Mouse (Mus musculus) inflammation-experienced regulatory T-cells, adult 6 months (primary cell): ENCODE results near the gene Foxj1. TPM values are rescaled to one million over a fixed set of nuclear protein-coding genes. Genes with fewer than 3 reads are reported as not detected.

Source experiments
- ATAC-seq: one replicate; pipeline ENCODE4 v1.8.0; 2017
- polyA plus RNA-seq, 3 experiments: library from polyadenylated mRNA; unstranded; fragments of 100-300 nt; shearing (Covaris generic); gene quantifications; one replicate each; pipeline ENCODE4 v1.2.1; 2017

Foxj1 gene
- polyA plus RNA-seq, 3 experiments from 2014 or later: not detected

DNA sequence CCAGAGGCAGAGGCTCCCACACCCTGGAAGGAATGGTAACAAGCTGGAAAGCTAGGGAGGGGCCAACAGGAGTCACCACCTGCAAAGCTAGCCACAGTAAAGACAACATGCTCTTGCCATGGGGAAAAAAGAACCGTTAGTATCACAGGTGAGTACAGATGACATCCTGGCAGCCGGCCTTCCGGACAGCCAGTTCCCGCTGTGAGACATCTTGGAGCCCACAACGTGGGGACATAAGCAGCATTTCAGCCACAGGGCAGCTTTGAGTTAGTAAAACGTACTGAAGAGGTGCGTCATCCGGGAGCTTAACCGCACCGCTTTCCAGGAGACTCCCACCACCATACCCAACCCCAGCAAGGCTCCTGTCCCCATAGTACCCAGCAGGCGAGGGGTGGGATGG is 37.0 kb downstream of the Foxj1 start:
- no peak for ATAC-seq

DNA sequence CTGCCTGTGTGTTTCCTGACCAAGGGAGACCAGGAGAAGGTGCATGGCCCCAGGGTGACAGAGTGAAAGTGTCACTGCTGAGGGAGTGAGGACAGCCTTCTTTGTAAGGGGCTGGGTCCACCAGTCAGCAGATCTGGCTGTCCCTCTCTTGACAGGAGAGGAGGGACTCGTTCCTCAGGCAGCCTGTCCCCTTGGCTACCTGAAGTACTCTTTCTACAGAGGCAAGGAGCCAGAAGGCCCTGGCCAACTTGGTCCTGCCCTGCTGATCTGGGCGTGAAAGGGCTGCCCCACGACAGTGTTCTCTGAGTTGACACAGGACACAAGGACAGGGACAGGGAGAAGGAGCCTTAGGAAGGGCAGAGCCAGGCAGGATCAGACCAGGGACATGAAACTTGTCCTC is 38.2 kb downstream of the Foxj1 start:
- no peak for ATAC-seq

DNA sequence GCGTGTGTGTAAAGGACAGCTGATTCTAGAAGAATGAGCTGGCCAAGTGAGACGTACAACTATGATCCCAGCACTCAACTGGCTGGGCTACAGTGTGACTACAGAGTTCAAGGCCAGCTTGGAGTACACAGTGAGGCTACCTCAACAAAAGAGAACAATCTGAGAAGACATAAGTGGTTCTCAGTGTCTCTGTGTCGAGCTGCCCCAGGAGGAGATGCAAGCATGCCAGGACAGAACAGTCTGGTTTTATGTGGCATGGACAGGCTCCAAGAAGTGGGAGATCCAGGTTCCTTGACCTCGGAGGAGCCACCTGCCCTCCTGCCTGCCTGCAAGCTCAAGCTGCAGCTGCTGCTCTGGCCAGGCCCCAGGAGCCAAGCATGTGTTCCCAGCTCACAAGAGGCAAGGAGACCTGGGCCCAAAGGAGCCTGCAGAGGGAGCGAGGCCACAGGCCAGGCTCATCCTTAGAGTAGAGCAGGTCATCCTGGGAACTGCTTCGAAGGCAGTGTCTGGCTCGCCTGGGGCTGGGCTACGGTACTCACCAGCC is 38.9 kb downstream of the Foxj1 start:
- ATAC-seq: no peak

DNA sequence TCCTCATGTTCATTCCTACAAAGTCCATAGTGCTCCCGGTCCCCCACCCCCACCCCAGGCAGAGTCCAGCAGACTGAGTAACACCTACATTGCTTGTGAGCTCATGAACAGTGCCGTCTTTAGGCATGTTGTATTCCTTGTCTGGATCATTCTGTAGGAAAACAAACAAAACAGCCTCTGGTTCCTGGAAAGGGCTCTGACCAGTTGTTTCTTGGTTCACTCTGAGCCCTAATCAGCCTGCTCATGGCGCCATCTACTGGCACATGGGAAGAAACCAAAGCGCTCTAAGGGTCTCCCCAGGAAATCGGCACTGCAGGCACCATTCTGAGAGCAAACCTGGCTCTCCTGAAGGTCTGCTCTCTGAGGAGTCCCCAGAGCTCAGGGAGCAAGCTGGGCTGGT is 40.9 kb downstream of the Foxj1 start:
- no peak for ATAC-seq

DNA sequence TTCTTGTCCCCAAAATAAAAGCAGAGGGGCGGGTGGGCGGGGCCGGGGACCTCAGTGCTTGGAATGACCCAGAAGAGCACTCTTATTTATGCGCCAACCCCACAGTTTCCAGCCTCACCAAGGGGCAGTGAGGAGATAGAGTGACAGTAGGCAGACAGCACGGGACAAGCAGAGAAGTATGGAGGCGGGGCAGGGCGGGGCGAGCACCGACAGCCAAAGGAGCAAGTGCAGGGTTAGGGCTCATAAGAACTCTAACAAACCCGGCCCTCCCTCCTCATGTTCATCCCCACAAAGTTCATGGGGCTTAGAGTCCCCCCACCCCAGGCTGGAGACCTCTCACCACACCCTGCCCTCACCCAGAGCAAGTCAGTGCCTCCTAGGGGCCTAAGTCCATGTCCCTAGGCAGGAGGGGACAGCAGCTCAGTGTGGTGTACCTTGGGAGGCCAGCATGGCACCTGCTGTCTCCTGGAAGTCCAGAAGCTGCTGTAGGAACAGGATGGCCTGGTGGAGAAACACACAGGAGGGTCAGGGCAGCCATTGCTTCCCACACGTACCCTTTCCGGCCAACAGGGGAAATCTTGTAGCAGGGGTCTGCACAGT is 41.6 kb downstream of the Foxj1 start:
- no peak for ATAC-seq

DNA sequence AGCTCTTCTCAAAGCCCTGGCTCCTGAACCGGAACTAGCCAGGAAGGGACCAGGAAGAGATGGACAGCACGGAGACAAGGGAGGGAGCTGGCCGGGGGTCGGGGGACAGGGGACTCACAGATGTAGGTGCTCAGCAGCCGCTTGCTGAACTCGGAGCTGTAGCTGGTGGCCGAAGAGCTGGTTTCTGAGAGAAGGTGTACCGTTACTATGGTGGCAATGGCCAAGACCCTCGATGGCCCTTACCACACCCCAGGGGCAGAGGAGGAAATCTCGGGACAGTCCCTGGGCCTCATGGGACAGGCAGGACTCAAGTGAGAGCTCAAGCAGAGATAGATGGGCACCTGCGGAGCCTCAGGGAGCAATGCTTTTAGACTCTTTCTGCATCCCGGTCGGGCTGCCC is 42.8 kb downstream of the Foxj1 start:
- ATAC-seq: no peak

DNA sequence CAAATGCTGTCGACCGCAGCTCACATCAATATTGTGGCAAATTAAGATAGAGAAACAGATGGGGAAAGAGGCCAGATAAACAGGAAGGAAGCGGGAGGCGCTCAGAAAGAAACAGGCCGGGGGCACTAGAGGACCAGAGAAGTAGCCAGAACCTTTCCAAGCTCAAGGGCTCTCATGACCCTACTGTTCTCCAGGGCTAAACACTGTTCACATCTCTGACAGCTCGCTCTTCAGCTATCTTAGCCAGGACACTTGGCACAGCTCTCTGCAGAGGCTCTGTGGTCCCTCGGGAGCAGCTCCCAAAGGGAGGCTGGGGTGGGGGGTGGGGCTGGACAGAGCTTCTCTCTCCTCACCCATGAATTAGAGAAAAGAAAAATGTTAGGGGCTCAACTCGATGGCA is 44.6 kb downstream of the Foxj1 start:
- ATAC-seq: no peak

DNA sequence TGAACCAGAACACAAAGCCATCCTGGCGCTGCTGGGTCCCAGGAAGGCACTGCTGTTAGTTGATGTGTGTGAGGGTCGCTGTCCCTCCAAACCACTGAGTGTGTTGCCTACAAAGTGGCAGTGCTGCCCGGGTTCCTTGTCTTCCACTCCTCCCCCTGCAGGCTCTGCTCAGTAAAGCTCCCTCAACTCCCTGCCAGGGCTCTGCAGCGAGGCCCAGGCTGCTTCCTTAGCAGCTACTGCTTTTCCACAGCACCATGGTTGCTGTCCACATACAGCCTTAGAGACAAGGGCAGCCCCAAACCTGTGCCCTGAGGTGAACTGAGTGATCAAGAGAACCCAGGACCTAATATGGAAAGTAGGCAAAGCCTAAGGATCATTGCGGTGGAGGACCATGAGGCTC is 47.8 kb downstream of the Foxj1 start:
- ATAC-seq: no peak

DNA sequence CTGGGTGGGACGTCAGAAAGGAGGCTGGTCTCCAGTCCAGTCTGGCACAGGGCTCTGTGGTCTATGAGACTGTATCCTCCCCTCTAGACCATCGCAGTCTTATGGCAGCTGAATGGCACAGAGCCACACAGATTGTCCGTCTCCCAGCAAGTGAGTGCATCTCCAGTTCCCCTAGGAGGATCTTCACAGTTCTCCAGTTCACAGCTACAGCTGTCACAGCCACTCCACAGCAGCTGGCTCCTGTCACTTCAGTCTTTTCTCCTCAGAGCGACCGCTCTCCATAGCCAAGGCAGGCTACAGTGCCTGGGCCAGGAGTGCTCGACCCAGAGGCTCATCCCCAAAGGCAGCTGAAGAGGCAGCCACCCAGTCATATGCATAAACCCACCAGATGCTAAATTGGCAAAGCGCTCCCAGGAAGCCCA is 49.4 kb downstream of the Foxj1 start:
- ATAC-seq: no peak

DNA sequence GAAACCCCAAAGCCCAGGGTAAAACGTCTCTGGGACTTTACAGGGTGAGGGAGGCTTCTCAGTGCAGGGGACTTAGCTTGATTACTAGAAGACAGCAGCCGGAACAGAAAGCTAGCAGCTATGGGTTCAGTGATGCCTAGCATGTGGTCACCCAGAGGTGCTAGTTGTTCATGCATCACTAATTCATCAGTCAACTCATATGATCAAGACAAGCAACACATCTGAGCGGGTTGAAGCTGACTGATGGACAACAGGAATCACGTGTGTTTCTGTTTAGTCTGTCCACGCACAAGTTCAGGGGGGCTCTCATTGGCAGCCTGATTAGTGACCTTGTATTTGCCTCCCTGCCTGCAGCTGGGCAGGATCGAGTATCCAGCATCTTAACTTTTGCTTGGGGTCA is 51.2 kb downstream of the Foxj1 start:
- ATAC-seq: no peak

DNA sequence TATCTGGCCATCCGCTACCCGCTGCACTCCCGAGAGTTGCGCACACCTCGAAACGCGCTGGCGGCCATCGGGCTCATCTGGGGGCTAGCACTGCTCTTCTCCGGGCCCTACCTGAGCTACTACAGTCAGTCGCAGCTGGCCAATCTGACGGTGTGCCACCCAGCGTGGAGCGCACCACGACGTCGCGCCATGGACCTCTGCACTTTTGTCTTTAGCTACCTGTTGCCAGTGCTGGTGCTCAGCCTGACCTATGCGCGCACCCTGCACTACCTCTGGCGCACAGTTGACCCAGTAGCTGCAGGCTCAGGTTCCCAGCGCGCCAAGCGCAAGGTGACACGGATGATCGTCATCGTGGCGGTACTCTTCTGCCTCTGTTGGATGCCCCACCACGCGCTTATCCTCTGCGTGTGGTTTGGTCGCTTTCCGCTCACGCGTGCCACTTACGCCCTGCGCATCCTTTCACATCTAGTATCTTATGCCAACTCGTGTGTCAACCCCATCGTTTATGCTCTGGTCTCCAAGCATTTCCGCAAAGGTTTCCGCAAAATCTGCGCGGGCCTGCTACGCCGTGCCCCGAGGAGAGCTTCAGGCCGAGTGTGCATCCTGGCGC is 52.2 kb downstream of the Foxj1 start:
- ATAC-seq: no peak

DNA sequence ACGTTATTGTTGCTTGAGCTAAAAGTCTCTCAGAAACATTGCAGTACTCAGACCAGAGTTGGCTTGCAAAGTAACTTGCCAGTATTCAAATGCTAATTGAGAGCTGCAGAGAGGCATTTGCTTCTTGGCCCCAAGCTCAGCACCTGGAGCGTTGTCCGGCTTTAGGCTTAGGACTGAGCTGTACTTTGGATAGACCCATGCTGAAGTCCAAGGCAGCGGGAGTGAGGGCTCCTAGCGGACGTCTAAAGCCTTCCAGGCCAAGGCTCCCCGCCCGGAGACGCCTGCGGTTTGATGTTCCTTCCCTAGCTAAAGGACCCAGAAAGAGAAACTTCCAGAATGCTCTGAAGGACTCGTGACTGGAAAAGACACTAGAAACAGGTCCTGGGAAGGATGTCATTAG is 53.1 kb downstream of the Foxj1 start:
- no peak for ATAC-seq

DNA sequence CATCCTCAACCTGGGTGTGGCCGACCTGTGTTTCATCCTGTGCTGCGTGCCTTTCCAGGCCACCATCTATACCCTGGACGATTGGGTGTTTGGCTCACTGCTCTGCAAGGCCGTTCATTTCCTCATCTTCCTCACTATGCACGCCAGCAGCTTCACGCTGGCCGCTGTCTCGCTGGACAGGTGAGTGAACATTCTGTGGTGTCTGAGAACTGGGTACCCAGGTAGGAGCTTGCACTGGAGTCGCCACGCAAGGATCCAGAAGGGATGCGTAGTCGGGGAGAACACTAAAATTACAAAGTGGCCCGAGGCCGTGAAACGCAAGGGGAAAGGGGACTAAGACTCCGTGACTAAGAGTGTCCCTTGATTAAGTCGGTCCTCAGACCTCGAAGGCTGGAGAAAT is 53.5 kb downstream of the Foxj1 start:
- no peak for ATAC-seq

DNA sequence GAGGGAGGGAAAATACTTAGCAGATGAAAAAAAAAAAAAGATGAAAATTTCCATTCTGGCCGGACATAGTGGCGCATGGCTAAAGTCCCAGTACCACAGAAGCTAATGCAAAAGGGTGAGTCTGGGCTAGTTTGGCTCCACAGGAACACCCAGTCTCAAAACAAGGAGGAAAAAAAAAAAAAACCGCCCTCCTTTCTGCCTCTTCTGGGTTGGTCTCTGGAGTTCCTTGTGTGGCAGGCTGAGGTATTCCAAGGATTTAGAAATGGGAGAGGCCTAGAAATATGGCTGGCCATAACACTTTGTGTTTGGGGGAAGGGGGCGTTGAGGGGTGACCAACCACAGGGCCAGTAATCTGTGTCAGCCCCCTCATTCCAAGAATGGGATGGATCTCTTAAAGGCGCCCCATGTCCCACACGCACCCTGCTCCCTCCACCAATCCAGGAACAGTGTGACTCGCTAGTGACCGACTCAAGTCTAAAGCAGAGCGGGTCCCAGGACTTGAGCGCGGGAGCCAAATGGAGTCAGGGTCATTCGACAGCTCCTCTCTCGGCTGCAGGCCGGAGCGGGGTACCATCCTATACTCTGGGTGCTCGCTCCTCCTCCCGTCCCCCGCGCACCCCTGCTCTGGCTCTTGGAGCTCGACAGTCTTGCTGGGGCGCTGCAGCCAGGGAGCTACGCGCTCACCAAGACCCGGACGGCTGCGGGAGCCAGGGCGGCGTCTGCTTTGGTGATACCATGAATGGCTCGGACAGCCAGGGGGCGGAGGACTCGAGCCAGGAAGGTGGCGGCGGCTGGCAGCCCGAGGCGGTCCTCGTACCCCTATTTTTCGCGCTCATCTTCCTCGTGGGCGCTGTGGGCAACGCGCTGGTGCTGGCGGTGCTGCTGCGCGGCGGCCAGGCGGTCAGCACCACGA is 54.2 kb downstream of the Foxj1 start, which contains the start of gene Galr2:
TSS of gene Galr2 (plus strand) at position 189 of the 913 bp plus-strand sequence.
- ATAC-seq: no peak

Other genes starting within 250 kb of the Foxj1 start
- 100 to 1,000 TPM; 153 to 156 (median 154) TPM for gene Wbp2, start 248.4 kb downstream of the Foxj1 start, polyA plus RNA-seq
- under 1 TPM in 1 of 3 experiments, not detected in 2; 0.39 TPM for gene Trim47, start 208.2 kb downstream of the Foxj1 start, polyA plus RNA-seq
- 10 to 100 TPM in 2 of 3 experiments, 1 to 10 TPM in 1; 9.5 to 13.3 (median 11.4) TPM for gene Trim65, start 204.3 kb downstream of the Foxj1 start, polyA plus RNA-seq
- gene Mrpl38, start 196.5 kb downstream of the Foxj1 start, polyA plus RNA-seq: 10 to 100 TPM; 14.3 to 30.6 (median 28.0) TPM
- gene Fbf1, start 167.2 kb downstream of the Foxj1 start, polyA plus RNA-seq: 1 to 10 TPM; 3.2 to 3.5 (median 3.3) TPM
- gene Ten1, start 136.5 kb downstream of the Foxj1 start, polyA plus RNA-seq: 10 to 100 TPM; 49.0 to 66.5 (median 54.4) TPM
- 10 to 100 TPM; 10.3 to 14.2 (median 13.6) TPM for gene Acox1, start 136.4 kb downstream of the Foxj1 start, polyA plus RNA-seq
- gene Evpl, start 97.3 kb downstream of the Foxj1 start, polyA plus RNA-seq: not detected
- gene Srp68, start 61.2 kb downstream of the Foxj1 start, polyA plus RNA-seq: 10 to 100 TPM; 40.4 to 44.2 (median 42.3) TPM
- not detected for gene Galr2, start 54.5 kb downstream of the Foxj1 start, polyA plus RNA-seq
- 10 to 100 TPM; 70.3 to 96.0 (median 70.6) TPM for gene Exoc7, start 28.2 kb downstream of the Foxj1 start, polyA plus RNA-seq
- 10 to 100 TPM in 1 of 3 experiments, 1 to 10 TPM in 2; 3.0 to 15.1 (median 8.5) TPM for gene Rnf157, start 77.6 kb upstream of the Foxj1 start, polyA plus RNA-seq
- gene Ubald2, start 98.7 kb upstream of the Foxj1 start, polyA plus RNA-seq: 10 to 100 TPM; 10.4 to 14.6 (median 10.6) TPM
- not detected for gene Qrich2, start 130.8 kb upstream of the Foxj1 start, polyA plus RNA-seq
- 10 to 100 TPM; 23.4 to 58.2 (median 50.6) TPM for gene Prpsap1, start 158.8 kb upstream of the Foxj1 start, polyA plus RNA-seq
- not detected for gene Sphk1, start 195.5 kb upstream of the Foxj1 start, polyA plus RNA-seq
- gene Ube2o, start 246.0 kb upstream of the Foxj1 start, polyA plus RNA-seq: 1 to 10 TPM; 1.5 to 2.2 (median 2.0) TPM